Mouse (Mus musculus): ENCODE data around the gene Ppfibp1. TPM values are rescaled to one million over a fixed set of nuclear protein-coding genes. Genes with fewer than 3 reads are reported as not detected.

Gene Ppfibp1
- polyA plus RNA-seq, 2 experiments = 46.3 to 59.7 TPM

- Histone ChIP-seq H3K27ac (replicated peaks; ENCODE audit: low read depth, low read length) (no peak overlapping the region), H3K4me1 (ENCODE audit: control insufficient read depth, insufficient read depth, low read length) (peaks cover 11% of the 10 kb centered on the region), H3K4me3 (replicated peaks; ENCODE audit: low read length) (no peak overlapping the region), H3K9me3 (ENCODE audit: control insufficient read depth, low read length) (no peaks in the 10 kb centered on the region), H3K36me3 (ENCODE audit: control insufficient read depth, insufficient read depth, low read length) (no peaks in the 10 kb centered on the region), H3K9ac (ENCODE audit: low read depth, low read length, severe bottlenecking) (no peak overlapping the region), H3K27me3 (ENCODE audit: control insufficient read depth, insufficient read depth, low read length) (no peaks in the 10 kb centered on the region), H3K4me2 (replicated peaks; ENCODE audit: low read depth, low read length, severe bottlenecking) (no peak overlapping the region)
- DNase-seq (ENCODE audit: low spot score) = no peak
- WGBS = 31% methylated on average over 6 of the region's 6 CpGs
- TF ChIP-seq POLR2A (IDR thresholded peaks at IDR 0.05; ENCODE audit: borderline replicate concordance, extremely low read depth, insufficient read depth, insufficient read length) = no peak
- no peak for ATAC-seq (ENCODE audit: low FRiP score, low read depth)
Measured at GRCm38 (mm10) chr6:146933123-146933522, 44.8 kb downstream of the Ppfibp1 start.

GRCm38 (mm10) chr6:146935957-146936356 lies 47.7 kb downstream of the Ppfibp1 start:
- Histone ChIP-seq H3K27me3 (ENCODE audit: control insufficient read depth, insufficient read depth, low read length) (no peaks in the 10 kb centered on the region), H3K4me1 (ENCODE audit: control insufficient read depth, insufficient read depth, low read length) (peaks cover 11% of the 10 kb centered on the region), H3K27ac (replicated peaks; ENCODE audit: low read depth, low read length) (no peak overlapping the region), H3K36me3 (ENCODE audit: control insufficient read depth, insufficient read depth, low read length) (peaks cover 7% of the 10 kb centered on the region; the same call in 1 of the 2 replicates), H3K4me3 (replicated peaks; ENCODE audit: low read length) (no peak overlapping the region), H3K9me3 (ENCODE audit: control insufficient read depth, low read length) (no peaks in the 10 kb centered on the region), H3K4me2 (replicated peaks; ENCODE audit: low read depth, low read length, severe bottlenecking) (no peak overlapping the region), H3K9ac (ENCODE audit: low read depth, low read length, severe bottlenecking) (no peak overlapping the region)
- ATAC-seq (ENCODE audit: low FRiP score, low read depth) = no peak
- WGBS = 72% methylated on average over 6 of the region's 6 CpGs
- TF ChIP-seq POLR2A (IDR thresholded peaks at IDR 0.05; ENCODE audit: borderline replicate concordance, extremely low read depth, insufficient read depth, insufficient read length) = no peak
- peak; percentile 59 for DNase-seq (ENCODE audit: low spot score)

- no peak for TF ChIP-seq POLR2A (IDR thresholded peaks at IDR 0.05; ENCODE audit: borderline replicate concordance, extremely low read depth, insufficient read depth, insufficient read length)
- Histone ChIP-seq H3K4me2 (replicated peaks; ENCODE audit: low read depth, low read length, severe bottlenecking) (no peak overlapping the region), H3K36me3 (ENCODE audit: control insufficient read depth, insufficient read depth, low read length) (peaks cover 7% of the 10 kb centered on the region; the same call in 1 of the 2 replicates), H3K4me3 (replicated peaks; ENCODE audit: low read length) (no peak overlapping the region), H3K9me3 (ENCODE audit: control insufficient read depth, low read length) (no peaks in the 10 kb centered on the region), H3K4me1 (ENCODE audit: control insufficient read depth, insufficient read depth, low read length) (no peaks in the 10 kb centered on the region), H3K9ac (ENCODE audit: low read depth, low read length, severe bottlenecking) (no peak overlapping the region), H3K27me3 (ENCODE audit: control insufficient read depth, insufficient read depth, low read length) (no peaks in the 10 kb centered on the region), H3K27ac (replicated peaks; ENCODE audit: low read depth, low read length) (no peak overlapping the region)
- WGBS = 69% methylated on average over 8 of the region's 8 CpGs
- ATAC-seq (ENCODE audit: low FRiP score, low read depth) = no peak
- DNase-seq (ENCODE audit: low spot score) = peak; percentile 53
Measured at GRCm38 (mm10) chr6:146939026-146939425, 50.7 kb downstream of the Ppfibp1 start.

GRCm38 (mm10) chr6:146941505-146942275 lies 53.4 kb downstream of the Ppfibp1 start:
- no peak overlapping the region for H3K27ac ChIP-seq (replicated peaks; ENCODE audit: low read depth, low read length)
- 70% methylated on average over 7 of the region's 7 CpGs for WGBS
- H3K9me3 ChIP-seq (ENCODE audit: control insufficient read depth, low read length) = no peaks in the 10 kb centered on the region
- peaks cover 9% of the 10 kb centered on the region for H3K4me1 ChIP-seq (ENCODE audit: control insufficient read depth, insufficient read depth, low read length)
- H3K9ac ChIP-seq (ENCODE audit: low read depth, low read length, severe bottlenecking) = no peak overlapping the region
- TF ChIP-seq POLR2A (IDR thresholded peaks at IDR 0.05; ENCODE audit: borderline replicate concordance, extremely low read depth, insufficient read depth, insufficient read length) = no peak
- H3K27me3 ChIP-seq (ENCODE audit: control insufficient read depth, insufficient read depth, low read length) = no peaks in the 10 kb centered on the region
- H3K4me3 ChIP-seq (replicated peaks; ENCODE audit: low read length) = no peak overlapping the region
- ATAC-seq (ENCODE audit: low FRiP score, low read depth) (no peak), DNase-seq (ENCODE audit: low spot score) (no peak)
- no peak overlapping the region for H3K4me2 ChIP-seq (replicated peaks; ENCODE audit: low read depth, low read length, severe bottlenecking)
- H3K36me3 ChIP-seq (ENCODE audit: control insufficient read depth, insufficient read depth, low read length) = peaks cover 7% of the 10 kb centered on the region; the same call in 1 of the 2 replicates

GRCm38 (mm10) chr6:146944009-146944408 lies 55.7 kb downstream of the Ppfibp1 start:
- DNase-seq (ENCODE audit: low spot score) (no peak), ATAC-seq (ENCODE audit: low FRiP score, low read depth) (no peak)
- Histone ChIP-seq H3K4me2 (replicated peaks; ENCODE audit: low read depth, low read length, severe bottlenecking) (no peak overlapping the region), H3K27me3 (ENCODE audit: control insufficient read depth, insufficient read depth, low read length) (no peaks in the 10 kb centered on the region), H3K36me3 (ENCODE audit: control insufficient read depth, insufficient read depth, low read length) (peaks cover 7% of the 10 kb centered on the region; the same call in 1 of the 2 replicates), H3K27ac (replicated peaks; ENCODE audit: low read depth, low read length) (no peak overlapping the region), H3K9me3 (ENCODE audit: control insufficient read depth, low read length) (no peaks in the 10 kb centered on the region), H3K4me1 (ENCODE audit: control insufficient read depth, insufficient read depth, low read length) (peaks cover 23% of the 10 kb centered on the region), H3K4me3 (replicated peaks; ENCODE audit: low read length) (no peak overlapping the region), H3K9ac (ENCODE audit: low read depth, low read length, severe bottlenecking) (no peak overlapping the region)
- no peak for TF ChIP-seq POLR2A (IDR thresholded peaks at IDR 0.05; ENCODE audit: borderline replicate concordance, extremely low read depth, insufficient read depth, insufficient read length)

Data from limb, embryonic 14.5 days (tissue).